20 mouse cellular contexts compared by ENCODE assay signal in genomic region chr14:27818986-27819385, GRCm38 (mm10).
"Had no signal": no experiment of that assay in that cellular context is flagged by ENCODE, and none has a peak within 500 bp of the region (broad histone marks: within the 10 kb centered on the region; RNA-seq: fewer than 3 reads in every experiment).

No protein-coding gene starts in this region.

- H3K4me1 ChIP-seq: megakaryocyte, embryonic 14.5 days; midbrain, embryonic 13.5 days; neural tube, embryonic 12.5 days had no signal

- H3K27ac ChIP-seq: lung, embryonic 15.5 days; macrophage; midbrain, embryonic 13.5 days; midbrain, embryonic 15.5 days; neural tube, embryonic 12.5 days had no signal

- H3K9me3 ChIP-seq: lung, embryonic 15.5 days; megakaryocyte, embryonic 14.5 days; midbrain, embryonic 13.5 days; midbrain, embryonic 15.5 days; neural tube, embryonic 12.5 days had no signal

- H3K9ac ChIP-seq: liver, postnatal 0 days; lung, embryonic 15.5 days; midbrain, embryonic 13.5 days; midbrain, embryonic 15.5 days; neural tube, embryonic 12.5 days had no signal

- DNase-seq: liver, postnatal 0 days; lung, adult 2 months; lung, postnatal 14 days; lung, postnatal 36 days; retina, postnatal 1 day; right cerebral cortex, adult 18-20 months; right cerebral cortex, postnatal 25 days; right cerebral cortex, postnatal 4 days; spleen, adult 18-20 months; thymus, adult 2 months; thymus, postnatal 25 days; thymus, postnatal 4 days had no signal

- H3K36me3 ChIP-seq: lung, embryonic 15.5 days; midbrain, embryonic 13.5 days; midbrain, embryonic 15.5 days; neural tube, embryonic 12.5 days had no signal

- H3K4me3 ChIP-seq: lung, embryonic 15.5 days; megakaryocyte, embryonic 14.5 days; midbrain, embryonic 13.5 days; midbrain, embryonic 15.5 days; neural tube, embryonic 12.5 days had no signal

- H3K27me3 ChIP-seq: lung, embryonic 15.5 days; megakaryocyte, embryonic 14.5 days; midbrain, embryonic 13.5 days; midbrain, embryonic 15.5 days; neural tube, embryonic 12.5 days had no signal

- ATAC-seq: liver, postnatal 0 days; lung, postnatal 0 days; midbrain, embryonic 13.5 days; midbrain, embryonic 15.5 days had no signal

- H3K4me2 ChIP-seq: lung, embryonic 15.5 days; midbrain, embryonic 11.5 days; midbrain, embryonic 13.5 days; midbrain, embryonic 15.5 days; neural tube, embryonic 12.5 days had no signal
